14 mouse cellular contexts compared by ENCODE assay signal in the genomic region with DNA sequence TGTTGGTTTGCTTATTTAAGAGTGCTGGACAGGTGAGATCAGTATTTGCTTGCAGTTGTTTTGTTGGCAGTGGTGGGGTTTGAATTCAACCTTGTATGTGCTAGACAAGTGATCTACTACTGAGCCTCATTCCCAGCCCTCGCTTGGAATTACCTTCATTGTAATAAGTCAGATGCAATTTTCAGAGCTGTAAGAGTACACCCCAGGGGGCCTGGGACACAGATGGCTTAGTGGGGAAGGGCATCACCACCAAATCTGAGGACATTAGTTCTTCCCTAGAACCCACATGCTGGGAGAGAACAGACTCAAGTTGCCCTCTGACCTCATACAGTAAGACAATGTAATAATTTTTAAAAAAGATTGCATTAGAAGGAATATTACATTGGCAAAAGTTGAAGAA. TPM values are rescaled to one million over a fixed set of nuclear protein-coding genes. Genes with fewer than 3 reads are reported as not detected.
DNase-seq lines count a peak whose midpoint lies in the region; ATAC-seq and TF ChIP-seq lines count a peak whose summit lies in the region.
"Had no signal": no experiment of that assay in that cellular context is flagged by ENCODE, and none has a peak within 500 bp of the region (broad histone marks: within the 10 kb centered on the region; RNA-seq: fewer than 3 reads in every experiment).

No protein-coding gene starts in this region.

- H3K4me2 ChIP-seq in forebrain, postnatal 0 days (ENCODE audit: low read depth) = peak overlapping the region; percentile 43
- no peak overlapping the region for H3K4me2 ChIP-seq in forebrain, embryonic 15.5 days (replicated peaks)
- 0 out of 2 replicates have a peak overlapping the region, but pooled peaks have one; percentile 63 for H3K4me2 ChIP-seq in liver, embryonic 12.5 days
- H3K4me2 ChIP-seq in liver, embryonic 11.5 days = no peak overlapping the region

- no peak for TF ChIP-seq POLR2A in cerebellum, adult 2 months (IDR thresholded peaks at IDR 0.05; ENCODE audit: borderline replicate concordance, insufficient read depth, low read length)

- no peaks in the 10 kb centered on the region for H3K27me3 ChIP-seq in forebrain, postnatal 0 days (ENCODE audit: insufficient read depth, low read length)
- H3K27me3 ChIP-seq in forebrain, embryonic 15.5 days = no peaks in the 10 kb centered on the region
- no peaks in the 10 kb centered on the region for H3K27me3 ChIP-seq in liver, embryonic 12.5 days (replicated peaks)
- H3K27me3 ChIP-seq in liver, embryonic 11.5 days (replicated peaks; ENCODE audit: control insufficient read depth, insufficient read depth, low read length) = no peaks in the 10 kb centered on the region
- no peaks in the 10 kb centered on the region for H3K27me3 ChIP-seq in cerebellum, adult 2 months (ENCODE audit: control insufficient read depth, insufficient read depth, low read length)
- H3K27me3 ChIP-seq: forebrain, embryonic 12.5 days; kidney, embryonic 15.5 days; limb, embryonic 13.5 days had no signal

- no peaks in the 10 kb centered on the region for H3K9me3 ChIP-seq in forebrain, postnatal 0 days (ENCODE audit: low read length)
- H3K9me3 ChIP-seq in forebrain, embryonic 15.5 days = no peaks in the 10 kb centered on the region
- H3K9me3 ChIP-seq in liver, embryonic 12.5 days (replicated peaks) = no peaks in the 10 kb centered on the region
- no peaks in the 10 kb centered on the region for H3K9me3 ChIP-seq in liver, embryonic 11.5 days (ENCODE audit: control insufficient read depth, low read length)
- H3K9me3 ChIP-seq: forebrain, embryonic 12.5 days; kidney, embryonic 15.5 days; limb, embryonic 13.5 days had no signal

- peak; percentile 3 for DNase-seq in forebrain, postnatal 0 days
- no peak for DNase-seq in liver, embryonic 11.5 days (ENCODE audit: low spot score)
- peak; percentile 15 to 31 for DNase-seq in cerebellum, adult 2 months
- DNase-seq in kidney, adult 11 months = no peak
- DNase-seq in kidney, postnatal 25 days = no peak
- DNase-seq: adrenal gland, adult 2 months; lung, embryonic 14.5 days; thymus, postnatal 36 days had no signal

- 0 out of 2 replicates have a peak overlapping the region, but pooled peaks have one; percentile 92 for H3K27ac ChIP-seq in forebrain, postnatal 0 days (ENCODE audit: low read depth, low read length)
- H3K27ac ChIP-seq in forebrain, embryonic 15.5 days (replicated peaks) = no peak overlapping the region
- H3K27ac ChIP-seq in liver, embryonic 12.5 days = no peak overlapping the region
- H3K27ac ChIP-seq in liver, embryonic 11.5 days (ENCODE audit: low read depth, low read length) = no peak overlapping the region
- H3K27ac ChIP-seq in cerebellum, adult 2 months (ENCODE audit: insufficient read depth, low read length) = no peak overlapping the region
- peak overlapping the region; percentile 80; the same call in 1 of the 2 replicates for H3K27ac ChIP-seq in macrophage

- WGBS in forebrain, postnatal 0 days = 78% methylated on average over 1 of the region's 1 CpGs
- WGBS in forebrain, embryonic 15.5 days = 68% methylated on average over 1 of the region's 1 CpGs
- 60% methylated on average over 1 of the region's 1 CpGs for WGBS in liver, embryonic 12.5 days (ENCODE audit: insufficient replicate concordance)
- 72% methylated on average over 1 of the region's 1 CpGs for WGBS in liver, embryonic 11.5 days
- 31% methylated on average over 1 of the region's 1 CpGs for WGBS in cerebellum, adult 2 months
- WGBS in macrophage (ENCODE audit: missing documents) = 86% methylated on average over 1 of the region's 1 CpGs

- no peak for ATAC-seq in forebrain, postnatal 0 days
- no peak for ATAC-seq in forebrain, embryonic 15.5 days (replicated peaks)
- ATAC-seq in liver, embryonic 12.5 days = no peak
- ATAC-seq in liver, embryonic 11.5 days (replicated peaks; ENCODE audit: low FRiP score) = no peak

- no peaks in the 10 kb centered on the region for H3K36me3 ChIP-seq in forebrain, postnatal 0 days (ENCODE audit: insufficient read depth)
- no peaks in the 10 kb centered on the region for H3K36me3 ChIP-seq in forebrain, embryonic 15.5 days
- H3K36me3 ChIP-seq in liver, embryonic 12.5 days = no peaks in the 10 kb centered on the region
- no peaks in the 10 kb centered on the region for H3K36me3 ChIP-seq in liver, embryonic 11.5 days (ENCODE audit: control insufficient read depth, insufficient read depth, low read length)
- H3K36me3 ChIP-seq in macrophage (ENCODE audit: inconsistent target) = no peaks in the 10 kb centered on the region
- H3K36me3 ChIP-seq: forebrain, embryonic 12.5 days; kidney, embryonic 15.5 days; limb, embryonic 13.5 days had no signal

- no peaks in the 10 kb centered on the region for H3K4me1 ChIP-seq in forebrain, postnatal 0 days (ENCODE audit: insufficient read depth)
- H3K4me1 ChIP-seq in forebrain, embryonic 15.5 days = peaks cover 10% of the 10 kb centered on the region; the same call in 1 of the 2 replicates
- peaks cover 10% of the 10 kb centered on the region; the same call in 1 of the 2 replicates for H3K4me1 ChIP-seq in liver, embryonic 12.5 days
- H3K4me1 ChIP-seq in liver, embryonic 11.5 days (replicated peaks; ENCODE audit: control insufficient read depth, insufficient read depth, low read length) = peaks cover 4% of the 10 kb centered on the region; the same call in 1 of the 2 replicates
- peaks cover 3% of the 10 kb centered on the region; the same call in 1 of the 2 replicates for H3K4me1 ChIP-seq in cerebellum, adult 2 months (ENCODE audit: control insufficient read depth, insufficient read depth, low read length)
- H3K4me1 ChIP-seq: forebrain, embryonic 12.5 days had no signal

- H3K79me2 ChIP-seq in macrophage (ENCODE audit: inconsistent target) = peaks cover 21% of the 10 kb centered on the region

- H3K4me3 ChIP-seq in forebrain, postnatal 0 days (ENCODE audit: low read depth, low read length) = no peak overlapping the region
- no peak overlapping the region for H3K4me3 ChIP-seq in forebrain, embryonic 15.5 days
- H3K4me3 ChIP-seq in liver, embryonic 12.5 days = no peak overlapping the region
- H3K4me3 ChIP-seq in liver, embryonic 11.5 days (ENCODE audit: low read depth, low read length) = no peak overlapping the region
- H3K4me3 ChIP-seq in cerebellum, adult 2 months (replicated peaks; ENCODE audit: insufficient read depth, low read depth, low read length) = no peak overlapping the region
- no peak overlapping the region for H3K4me3 ChIP-seq in macrophage (ENCODE audit: inconsistent target)

- H3K9ac ChIP-seq in forebrain, postnatal 0 days = 0 out of 2 replicates have a peak overlapping the region, but pooled peaks have one; percentile 60
- H3K9ac ChIP-seq in forebrain, embryonic 15.5 days (replicated peaks) = no peak overlapping the region
- no peak overlapping the region for H3K9ac ChIP-seq in liver, embryonic 12.5 days
- no peak overlapping the region for H3K9ac ChIP-seq in liver, embryonic 11.5 days (ENCODE audit: low read depth, low read length)
- H3K9ac ChIP-seq: kidney, embryonic 15.5 days; limb, embryonic 13.5 days; lung, embryonic 14.5 days had no signal

- no peak for TF ChIP-seq CTCF in forebrain, postnatal 0 days (IDR thresholded peaks at IDR 0.05; ENCODE audit: low read depth)
- no peak for TF ChIP-seq CTCF in cerebellum, adult 2 months (IDR thresholded peaks at IDR 0.05; ENCODE audit: borderline replicate concordance, insufficient read depth, low read depth, low read length)

RNA-seq across cellular contexts. Expression of gene Xiap, which starts 7.3 kb away (rescaled TPM):
- total RNA-seq in forebrain, postnatal 0 days (2014; rRNA removed) = 30.3 and 41.9 TPM in 2 replicates
- 5.7 and 8.3 TPM in 2 replicates for polyA plus RNA-seq in forebrain, postnatal 0 days (2015; fragmentation: Nextera tagmentation; extraction: Ambion mirVana)
- polyA plus RNA-seq in forebrain, embryonic 15.5 days (2015; fragmentation: Nextera tagmentation; extraction: Ambion mirVana) = 9.6 and 10.5 TPM in 2 replicates
- polyA plus RNA-seq in liver, embryonic 12.5 days (2016; fragmentation: Nextera tagmentation; extraction: Ambion mirVana) = 6.6 and 7.9 TPM in 2 replicates
- polyA plus RNA-seq in liver, embryonic 11.5 days (2014; fragmentation: Nextera tagmentation; extraction: Ambion mirVana) = 12.9 and 14.1 TPM in 2 replicates
- polyA plus RNA-seq in cerebellum, adult 2 months (2012; rRNA removed) = 46.3 and 48.0 TPM in 2 replicates
- 100 to 1,000 TPM; 101 to 244 (median 156) TPM for total RNA-seq in macrophage (2018; cell fraction: chromatin; rRNA removed)
- 10 to 100 TPM; 39.4 to 64.8 (median 53.8) TPM for total RNA-seq in macrophage (2018; cell fraction: cytosol; rRNA removed)
- 100 to 1,000 TPM; 105 to 262 (median 132) TPM for total RNA-seq in macrophage (2018; cell fraction: nucleus; rRNA removed)
- polyA plus RNA-seq in macrophage (2018) = 34.2 to 43.8 TPM (median 34.9 TPM) in 3 replicates

Comparison
In these comparisons a context has a peak if more than half of its experiments do, and no peak if none do; other contexts are left out.
1. H3K27ac ChIP-seq: peak in forebrain, postnatal 0 days (single experiment) and macrophage (single experiment); none in forebrain, embryonic 15.5 days (single experiment), liver, embryonic 12.5 days (single experiment), liver, embryonic 11.5 days (single experiment) and cerebellum, adult 2 months (single experiment).
2. H3K4me2 ChIP-seq: peak in forebrain, postnatal 0 days (single experiment) and liver, embryonic 12.5 days (single experiment); none in forebrain, embryonic 15.5 days (single experiment) and liver, embryonic 11.5 days (single experiment).
3. DNase-seq: peak in forebrain, postnatal 0 days (single experiment) and cerebellum, adult 2 months (2 of 2); none in liver, embryonic 11.5 days (single experiment), kidney, adult 11 months (single experiment) and kidney, postnatal 25 days (0 of 2).